Mouse (Mus musculus) heart, adult 2 months (tissue): Measurements from ENCODE around the gene Srsf10. TPM values are rescaled to one million over a fixed set of nuclear protein-coding genes. Genes with fewer than 3 reads are reported as not detected.

Experiments used
- DNase-seq, 2 experiments: peaks; one replicate each; pipeline ENCODE4 v3.0.0; 2021
- H3K27ac ChIP-seq: fragments of 200-600 bp; 2 replicates; pipeline ENCODE4 v1.8.1; 2022
- H3K27me3 ChIP-seq: fragments of 200-500 bp; 2 replicates; pipeline ENCODE4 v1.6.1; 2012; ENCODE audit warnings: mild to moderate bottlenecking, low read length, inconsistent platforms, mixed read lengths; ENCODE audit not compliant: control insufficient read depth, insufficient read depth
- H3K36me3 ChIP-seq: fragments of 200-500 bp; 2 replicates; pipeline ENCODE4 v1.6.1; 2012; ENCODE audit warnings: low read length, inconsistent platforms; ENCODE audit not compliant: control insufficient read depth, insufficient read depth
- H3K4me1 ChIP-seq: fragments of 200-500 bp; 2 replicates; pipeline ENCODE4 v1.6.1; 2011; ENCODE audit warnings: low read length; ENCODE audit not compliant: control insufficient read depth, insufficient read depth
- H3K4me3 ChIP-seq: fragments of 200-600 bp; 2 replicates; pipeline ENCODE4 v1.8.1; 2022
- H3K79me2 ChIP-seq: fragments of 200-500 bp; replicated peaks from 2 replicates; pipeline ENCODE4 v1.6.1; 2012; ENCODE audit warnings: mild to moderate bottlenecking, inconsistent platforms, low read length, moderate library complexity, mixed read lengths; ENCODE audit not compliant: control insufficient read depth, insufficient read depth
- H3K9ac ChIP-seq: fragments of 200-500 bp; 2 replicates; pipeline ENCODE4 v1.6.1; 2012; ENCODE audit warnings: low read depth, mild to moderate bottlenecking, control low read depth, inconsistent platforms, low read length, mixed read lengths
- CTCF ChIP-seq: fragments of 200-600 bp; IDR thresholded peaks from 2 replicates; pipeline ENCODE4 v1.8.1; 2022; ENCODE audit warnings: antibody characterized with exemption, mild to moderate bottlenecking, moderate library complexity
- EP300 ChIP-seq: fragments of 200-500 bp; IDR thresholded peaks from 2 replicates; pipeline ENCODE4 v1.6.1; 2011; ENCODE audit warnings: low read depth, low read length, control low read depth; ENCODE audit not compliant: insufficient read depth
- POLR2A ChIP-seq: fragments of 200-500 bp; IDR thresholded peaks from 2 replicates; pipeline ENCODE4 v1.6.1; 2011; ENCODE audit warnings: mild to moderate bottlenecking, low read depth, low read length, control low read depth; ENCODE audit not compliant: insufficient read depth
- WGBS: fragments of 180-500 bp; shearing (Covaris S2); methylation state at CpG from one replicate; pipeline ENCODE4 v1.1.7; 2018; 5-methylcytosine and 5-hydroxymethylcytosine counted together
- intact Hi-C: fragments of 180-260 bp; cut with DNase I; formaldehyde crosslinking; loops from one replicate; pipeline ENCODE4 v1.15.1; 2025
- polyA plus RNA-seq: library from polyadenylated mRNA; depleted of rRNA; stranded (reverse); fragments of >200 nt; gene quantifications from 2 replicates; pipeline ENCODE4 v1.2.3, GENCODE M21; 2012
- total RNA-seq, 2 experiments: library from RNA; stranded (reverse); gene quantifications; 2 replicates each; pipeline ENCODE4 v1.2.3; 2021

The Srsf10 gene
- total and polyA plus RNA-seq, 3 experiments, result 28.8 to 49.1 (median 45.3) TPM

DNA sequence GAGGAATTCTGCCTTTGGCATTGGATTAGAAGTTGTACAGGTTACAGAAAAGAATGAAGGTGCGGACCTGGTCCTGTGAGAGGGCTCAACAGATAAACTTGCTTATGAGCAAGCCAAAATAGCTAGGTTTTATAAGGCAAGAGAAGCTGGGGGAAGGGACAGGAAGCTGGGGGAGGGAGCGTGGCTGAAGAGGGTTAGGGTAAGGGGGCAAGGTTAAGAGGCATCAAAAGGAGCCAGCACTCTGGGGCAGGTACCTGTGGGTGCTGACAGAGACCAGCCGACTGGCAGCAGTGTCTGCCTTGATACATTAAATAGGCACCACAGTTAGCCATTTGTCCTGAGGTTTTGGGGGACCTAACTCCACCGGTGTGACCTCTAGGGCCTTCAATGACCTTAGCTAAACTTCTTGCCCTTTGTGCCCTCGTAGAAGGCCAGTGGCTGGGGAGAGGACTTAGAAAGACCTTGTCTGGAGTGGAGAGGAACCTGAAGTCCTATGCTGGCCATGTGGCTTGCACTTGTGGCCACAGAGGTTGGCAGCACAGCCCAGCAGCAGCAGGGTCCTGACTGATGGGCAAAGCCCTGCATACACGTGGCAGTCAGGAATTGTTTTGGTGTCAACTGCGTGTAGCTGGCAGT is 28.5 kb downstream of the Srsf10 start:
- 70% methylated on average over 7 of the region's 7 CpGs for WGBS
- H3K4me1 ChIP-seq, result peaks cover 2% of the 10 kb centered on the region; the same call in 1 of the 2 replicates
- no peak overlapping the region for H3K4me3 ChIP-seq
- DNase-seq, result no peak
- no peak for TF ChIP-seq CTCF
- no peak for TF ChIP-seq POLR2A
- TF ChIP-seq EP300, result no peak
- H3K9ac ChIP-seq, result no peak overlapping the region
- intact Hi-C loops, result no loop called here
- no peaks in the 10 kb centered on the region for H3K27me3 ChIP-seq
- no peak overlapping the region; the same call in 1 of the 2 replicates for H3K27ac ChIP-seq
- no peaks in the 10 kb centered on the region for H3K36me3 ChIP-seq
- no peaks in the 10 kb centered on the region for H3K79me2 ChIP-seq

DNA sequence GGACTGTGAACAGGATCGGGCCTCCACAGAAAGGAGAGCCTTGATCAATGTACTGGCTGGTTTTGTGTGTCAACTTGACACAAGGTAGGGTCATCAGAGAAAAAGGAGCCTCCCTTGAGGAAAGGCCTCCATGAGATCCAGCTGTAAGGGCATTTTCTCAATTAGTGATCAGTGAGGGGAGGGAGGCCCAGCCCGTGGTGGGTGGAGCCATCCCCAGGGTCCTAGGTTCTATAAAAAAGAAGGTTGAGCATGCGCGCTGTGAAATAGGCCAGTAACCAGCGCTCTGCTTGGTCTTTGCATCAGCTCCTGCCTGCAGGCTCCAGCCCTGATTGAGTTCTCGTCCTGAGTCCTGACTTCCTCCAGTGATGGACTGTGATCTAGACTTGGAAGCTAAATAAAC is 29.0 kb downstream of the Srsf10 start:
- intact Hi-C loops, result no loop called here
- Histone ChIP-seq H3K4me3 (no peak overlapping the region), H3K27ac (no peak overlapping the region), H3K9ac (no peak overlapping the region), H3K27me3 (no peaks in the 10 kb centered on the region), H3K36me3 (no peaks in the 10 kb centered on the region), H3K79me2 (no peaks in the 10 kb centered on the region), H3K4me1 (peaks cover 2% of the 10 kb centered on the region; the same call in 1 of the 2 replicates)
- DNase-seq, result no peak
- TF ChIP-seq CTCF, result no peak
- no peak for TF ChIP-seq POLR2A
- TF ChIP-seq EP300, result no peak
- 83% methylated on average over 6 of the region's 6 CpGs for WGBS

DNA sequence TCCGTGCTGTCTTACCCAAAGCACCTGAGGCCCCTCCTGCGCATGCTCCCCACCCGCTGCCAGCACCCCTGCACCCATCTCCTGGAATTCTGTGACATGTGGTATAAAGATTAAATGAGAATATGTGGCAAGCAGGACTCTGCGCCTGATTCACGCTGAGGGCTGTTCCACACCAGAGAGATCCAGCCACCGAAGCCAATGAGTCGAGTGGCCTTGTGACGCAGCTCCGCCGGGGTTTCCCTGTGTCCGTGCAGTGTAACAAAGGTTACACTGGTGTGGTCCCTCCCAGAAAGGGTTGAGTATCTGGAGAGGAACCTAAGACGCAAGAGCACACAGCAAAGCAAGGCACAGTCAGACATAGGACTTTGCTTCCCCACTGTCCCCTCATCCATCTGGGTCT is 30.1 kb downstream of the Srsf10 start:
- no peak for DNase-seq
- WGBS, result 68% methylated on average over 12 of the region's 12 CpGs
- H3K27me3 ChIP-seq, result no peaks in the 10 kb centered on the region
- no peak overlapping the region for H3K4me3 ChIP-seq
- H3K79me2 ChIP-seq, result no peaks in the 10 kb centered on the region
- TF ChIP-seq EP300, result no peak
- no peaks in the 10 kb centered on the region for H3K36me3 ChIP-seq
- H3K4me1 ChIP-seq, result peaks cover 2% of the 10 kb centered on the region; the same call in 1 of the 2 replicates
- H3K9ac ChIP-seq, result no peak overlapping the region
- no peak overlapping the region for H3K27ac ChIP-seq
- intact Hi-C loops, result no loop called here

GRCm38 (mm10) chr4:135886184-135886583 is 30.6 kb downstream of the Srsf10 start:
- no peak for DNase-seq
- Histone ChIP-seq H3K27me3 (no peaks in the 10 kb centered on the region), H3K4me3 (no peak overlapping the region), H3K79me2 (no peaks in the 10 kb centered on the region), H3K4me1 (peaks cover 2% of the 10 kb centered on the region; the same call in 1 of the 2 replicates), H3K36me3 (no peaks in the 10 kb centered on the region), H3K9ac (no peak overlapping the region), H3K27ac (no peak overlapping the region)
- intact Hi-C loops, result no loop called here
- TF ChIP-seq EP300, result no peak
- TF ChIP-seq POLR2A, result no peak
- no peak for TF ChIP-seq CTCF
- WGBS, result 78% methylated on average over 4 of the region's 4 CpGs

- WGBS, result 78% methylated on average over 24 of the region's 24 CpGs
- H3K27me3 ChIP-seq, result no peaks in the 10 kb centered on the region
- DNase-seq, result peak in 1 of 2 experiments; percentile 16
- no peaks in the 10 kb centered on the region for H3K36me3 ChIP-seq
- no peak for TF ChIP-seq EP300
- no peak for TF ChIP-seq CTCF
- no peak for TF ChIP-seq POLR2A
- intact Hi-C loops, result no loop called here
- H3K4me1 ChIP-seq, result no peaks in the 10 kb centered on the region; the same call in 1 of the 2 replicates
- no peak overlapping the region for H3K27ac ChIP-seq
- no peak overlapping the region for H3K4me3 ChIP-seq
- H3K79me2 ChIP-seq, result no peaks in the 10 kb centered on the region
- no peak overlapping the region for H3K9ac ChIP-seq
These were observed 33.0 kb downstream of the Srsf10 start for GRCm38 (mm10) chr4:135888448-135889057.

- Histone ChIP-seq H3K27me3 (no peaks in the 10 kb centered on the region), H3K27ac (no peak overlapping the region), H3K36me3 (no peaks in the 10 kb centered on the region), H3K4me3 (no peak overlapping the region), H3K9ac (no peak overlapping the region), H3K79me2 (no peaks in the 10 kb centered on the region), H3K4me1 (no peaks in the 10 kb centered on the region; the same call in 1 of the 2 replicates)
- intact Hi-C loops, result no loop called here
- TF ChIP-seq EP300 (no peak), CTCF (no peak), POLR2A (no peak)
- WGBS, result 80% methylated on average over 7 of the region's 7 CpGs
- no peak for DNase-seq
These were observed 33.8 kb downstream of the Srsf10 start for GRCm38 (mm10) chr4:135889146-135889883.
